Mouse (Mus musculus): ENCODE data around the gene Gm9767.

Gene Gm9767

GRCm38 (mm10) chr10:26077671-26078481, at the start of gene Gm9767:
Gm9767 (plus strand) TSS chr10:26078255.
- peak; percentile 52 for DNase-seq

- peak; percentile 82 for DNase-seq
Measured at GRCm38 (mm10) chr10:26034931-26035330, 43.1 kb upstream of the Gm9767 start.

- DNase-seq = no peak
Measured at GRCm38 (mm10) chr10:26051177-26051576, 26.9 kb upstream of the Gm9767 start.

GRCm38 (mm10) chr10:26059662-26060307, 18.3 kb upstream of the Gm9767 start:
- DNase-seq = peak; percentile 37

- no peak for DNase-seq
Measured at GRCm38 (mm10) chr10:26063071-26063470, 15.0 kb upstream of the Gm9767 start.

- no peak for DNase-seq
Measured at GRCm38 (mm10) chr10:26071986-26072385, 6.1 kb upstream of the Gm9767 start.

GRCm38 (mm10) chr10:26076949-26077348, 1.1 kb upstream of the Gm9767 start:
- DNase-seq = no peak

GRCm38 (mm10) chr10:26078521-26079142, 577 bp downstream of the Gm9767 start, which contains the start of gene Tmem200a:
Tmem200a (minus strand) TSS chr10:26079052.
- DNase-seq = peak; percentile 75

- no peak for DNase-seq
Measured at GRCm38 (mm10) chr10:26079678-26080077, 1.6 kb downstream of the Gm9767 start.

- no peak for DNase-seq
Measured at GRCm38 (mm10) chr10:26082081-26082480, 4.0 kb downstream of the Gm9767 start.

- DNase-seq = no peak
Measured at GRCm38 (mm10) chr10:26103330-26103982, 25.4 kb downstream of the Gm9767 start.

- DNase-seq = peak; percentile 22
Measured at GRCm38 (mm10) chr10:26114409-26114808, 36.4 kb downstream of the Gm9767 start.

GRCm38 (mm10) chr10:26119067-26119821, 41.2 kb downstream of the Gm9767 start:
- DNase-seq = no peak

GRCm38 (mm10) chr10:26119822-26120183, 41.7 kb downstream of the Gm9767 start:
- no peak for DNase-seq
